Mouse (Mus musculus) liver, embryonic 13.5 days (tissue): ENCODE data around the gene Arvcf. TPM values are rescaled to one million over a fixed set of nuclear protein-coding genes. Genes with fewer than 3 reads are reported as not detected.
A peak's percentile ranks its signal among the peaks of the same experiment; 100 is the strongest.

Source experiments
- ATAC-seq: fragments of 200-750 bp; cut with Nextera tagmentation; 2 replicates; pipeline ENCODE4 v1.8.0; 2017; ENCODE audit warnings: low read depth, mild to moderate bottlenecking, moderate number of reproducible peaks, moderate library complexity
- DNase-seq: peaks from one replicate; pipeline ENCODE4 v3.0.0; 2022
- H3K27ac ChIP-seq: fragments of 300-500 bp; sonication (generic); 2 replicates; pipeline ENCODE4 v1.5.1; 2015; ENCODE audit warnings: moderate library complexity, mild to moderate bottlenecking, inconsistent platforms
- H3K27me3 ChIP-seq: fragments of 300-500 bp; sonication (generic); 2 replicates; pipeline ENCODE4 v1.6.1; 2015; ENCODE audit warnings: mild to moderate bottlenecking, inconsistent platforms
- H3K36me3 ChIP-seq: fragments of 300-500 bp; sonication (generic); 2 replicates; pipeline ENCODE4 v1.6.1; 2015; ENCODE audit warnings: mild to moderate bottlenecking, inconsistent platforms
- H3K4me1 ChIP-seq: fragments of 300-500 bp; sonication (generic); replicated peaks from 2 replicates; pipeline ENCODE4 v1.6.1; 2015; ENCODE audit warnings: inconsistent platforms
- H3K4me2 ChIP-seq: fragments of 300-500 bp; sonication (generic); 2 replicates; pipeline ENCODE4 v1.6.1; 2015; ENCODE audit warnings: inconsistent platforms, mild to moderate bottlenecking, moderate library complexity
- H3K4me3 ChIP-seq: fragments of 300-500 bp; sonication (generic); replicated peaks from 2 replicates; pipeline ENCODE4 v1.5.1; 2015; ENCODE audit warnings: mild to moderate bottlenecking, inconsistent platforms
- H3K9ac ChIP-seq: fragments of 300-500 bp; sonication (generic); 2 replicates; pipeline ENCODE4 v1.6.1; 2015; ENCODE audit warnings: mild to moderate bottlenecking, inconsistent platforms
- H3K9me3 ChIP-seq: fragments of 300-500 bp; sonication (generic); replicated peaks from 2 replicates; pipeline ENCODE4 v1.6.1; 2016; ENCODE audit warnings: inconsistent platforms
- WGBS: fragments of 180-500 bp; shearing (Covaris S2); methylation state at CpG from one replicate; pipeline ENCODE4 v1.1.7; 2015; ENCODE audit not compliant: insufficient replicate concordance; 5-methylcytosine and 5-hydroxymethylcytosine counted together
- polyA plus RNA-seq: library from polyadenylated mRNA; unstranded; fragments of >200 nt; fragmentation: Nextera tagmentation; extraction: Ambion mirVana; gene quantifications from 2 replicates; pipeline ENCODE4 v1.2.1, GENCODE M21; 2015

The Arvcf gene
- polyA plus RNA-seq, 1 experiment from 2014 or later = 7.6 TPM

DNA sequence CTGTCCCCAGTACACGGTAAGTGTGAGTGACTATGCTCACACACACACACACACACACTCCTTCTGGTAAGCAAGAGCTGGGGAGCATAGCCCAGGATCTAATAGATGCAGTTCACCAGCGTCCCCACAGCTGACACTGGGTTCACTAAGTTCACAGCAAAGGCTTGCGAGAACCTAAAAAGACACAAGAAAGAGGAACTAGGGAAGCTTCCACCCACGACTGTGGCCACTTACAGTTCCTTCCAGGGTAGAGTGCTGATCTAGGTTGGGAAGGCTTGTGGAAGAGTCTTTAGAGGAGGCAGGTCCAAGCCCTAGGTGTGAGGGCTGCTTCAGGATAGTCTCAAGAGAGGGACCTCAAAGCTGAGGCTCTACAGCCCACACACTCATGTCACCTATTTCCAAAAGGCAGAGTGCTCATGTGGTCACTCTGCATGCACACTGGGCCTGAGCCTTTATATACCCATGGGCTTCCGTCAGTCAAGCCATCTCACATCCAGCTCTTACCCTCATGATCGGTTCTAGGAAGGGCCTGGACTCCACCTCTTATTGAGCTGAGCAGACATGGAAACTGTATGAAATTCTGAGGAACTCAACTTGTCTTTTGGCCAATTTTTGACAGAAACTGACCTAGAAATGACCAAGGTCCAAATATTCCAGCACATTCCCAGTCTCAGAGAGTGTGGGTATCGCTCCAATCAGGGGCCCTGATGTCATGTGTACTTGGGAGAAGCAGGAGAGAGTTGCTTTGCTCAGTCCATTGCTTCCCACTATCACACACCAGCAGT lies 65.2 kb downstream of the Arvcf start:
- H3K27ac ChIP-seq = peak overlapping the region; percentile 49
- DNase-seq = no peak
- no peak overlapping the region for H3K4me2 ChIP-seq

DNA sequence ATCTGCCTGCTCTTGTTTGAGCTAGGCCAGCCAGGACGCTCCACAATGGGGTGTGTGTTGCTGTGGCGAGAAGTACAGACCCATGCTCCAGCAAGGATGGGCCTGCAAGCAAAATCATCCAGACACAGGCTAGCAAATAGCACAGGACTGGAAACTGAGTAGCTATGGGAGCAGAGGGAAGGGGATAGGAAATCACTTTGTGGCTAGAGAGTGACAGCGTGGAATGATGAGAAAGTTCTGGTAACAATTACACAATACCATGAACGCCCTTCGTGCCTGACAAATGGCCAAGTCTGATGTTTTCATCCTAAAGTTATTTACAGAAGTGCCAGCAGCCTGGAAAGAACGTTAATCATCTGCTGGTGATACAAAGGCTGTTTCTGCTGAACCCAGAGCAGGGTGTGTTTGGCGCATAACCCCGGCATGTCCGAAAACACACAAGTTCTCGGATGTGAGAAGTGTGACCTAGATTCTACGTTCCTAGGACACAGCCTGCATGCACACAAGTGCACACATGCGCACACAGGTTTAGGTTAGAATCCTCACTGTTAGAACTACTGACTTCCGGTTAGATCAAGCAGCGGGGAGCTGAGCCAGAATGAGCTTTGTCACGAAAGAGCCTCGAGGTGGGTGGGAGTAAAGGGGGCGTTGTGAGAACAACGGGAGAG lies 68.2 kb downstream of the Arvcf start:
- Histone ChIP-seq H3K4me2 (no peak overlapping the region), H3K9me3 (no peaks in the 10 kb centered on the region), H3K36me3 (peaks cover 80% of the 10 kb centered on the region), H3K27me3 (no peaks in the 10 kb centered on the region), H3K4me3 (no peak overlapping the region), H3K27ac (peak overlapping the region; percentile 35), H3K4me1 (peaks cover 81% of the 10 kb centered on the region), H3K9ac (no peak overlapping the region)
- DNase-seq = no peak
- no peak for ATAC-seq
- WGBS = 78% methylated on average over 18 of the region's 18 CpGs

More for the DNA sequence above, 65.2 kb downstream of the Arvcf start:
- WGBS = 74% methylated on average over 7 of the region's 7 CpGs
- Histone ChIP-seq H3K36me3 (peaks cover 92% of the 10 kb centered on the region), H3K4me3 (no peak overlapping the region), H3K27me3 (no peaks in the 10 kb centered on the region), H3K4me1 (peaks cover 51% of the 10 kb centered on the region), H3K9ac (no peak overlapping the region), H3K9me3 (no peaks in the 10 kb centered on the region)
- ATAC-seq = no peak

DNA sequence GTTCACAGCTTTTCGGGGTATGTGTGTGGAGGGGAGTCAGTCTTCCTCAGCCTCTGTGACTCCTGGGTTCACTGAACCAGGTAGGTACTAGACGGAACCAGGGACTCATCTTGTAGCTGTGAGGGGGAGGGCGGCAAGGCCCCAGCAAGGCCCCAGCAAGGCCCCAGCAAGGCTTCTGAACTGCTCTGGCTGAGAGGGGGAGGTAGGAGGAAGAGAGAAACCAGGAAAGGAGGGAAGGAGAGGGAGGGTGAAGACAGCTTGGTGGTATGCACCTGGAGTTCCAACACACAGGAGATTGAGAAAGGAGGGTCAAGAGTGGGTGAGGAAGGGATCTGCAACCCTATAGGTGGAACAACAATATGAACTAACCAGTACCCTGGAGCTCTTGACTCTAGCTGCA lies 68.9 kb downstream of the Arvcf start:
- Histone ChIP-seq H3K9ac (no peak overlapping the region), H3K4me3 (no peak overlapping the region), H3K27ac (peak overlapping the region; percentile 35; the same call in 1 of the 2 replicates), H3K27me3 (no peaks in the 10 kb centered on the region), H3K4me1 (peaks cover 81% of the 10 kb centered on the region), H3K4me2 (no peak overlapping the region), H3K9me3 (no peaks in the 10 kb centered on the region), H3K36me3 (peaks cover 79% of the 10 kb centered on the region)
- ATAC-seq (no peak), DNase-seq (no peak)
- 79% methylated on average over 3 of the region's 3 CpGs for WGBS

DNA sequence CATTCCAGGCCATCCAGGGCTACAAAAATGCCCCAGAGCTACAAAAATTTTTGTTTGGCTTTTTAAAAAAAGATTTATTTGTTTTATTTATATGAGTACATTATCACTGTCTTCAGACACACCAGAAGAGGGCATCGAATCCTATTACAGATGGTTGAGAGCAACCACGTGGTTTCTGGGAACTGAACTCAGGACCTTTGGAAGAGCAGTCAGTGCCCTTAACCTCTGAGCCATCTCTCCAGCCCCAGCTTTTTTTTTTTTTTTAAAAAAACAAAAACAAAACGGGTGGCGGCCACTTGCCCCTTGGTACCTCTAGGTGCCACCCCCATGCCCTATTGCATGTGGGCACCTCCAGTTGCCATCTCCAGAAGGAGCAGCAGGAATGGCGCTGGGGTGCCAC lies 69.5 kb downstream of the Arvcf start:
- Histone ChIP-seq H3K36me3 (peaks cover 79% of the 10 kb centered on the region), H3K27ac (peak overlapping the region; percentile 86), H3K4me1 (peaks cover 83% of the 10 kb centered on the region), H3K4me3 (no peak overlapping the region), H3K4me2 (no peak overlapping the region), H3K9ac (0 out of 2 replicates have a peak overlapping the region, but pooled peaks have one; percentile 65), H3K27me3 (no peaks in the 10 kb centered on the region), H3K9me3 (no peaks in the 10 kb centered on the region)
- DNase-seq (no peak), ATAC-seq (no peak)
- WGBS = 83% methylated on average over 5 of the region's 5 CpGs

DNA sequence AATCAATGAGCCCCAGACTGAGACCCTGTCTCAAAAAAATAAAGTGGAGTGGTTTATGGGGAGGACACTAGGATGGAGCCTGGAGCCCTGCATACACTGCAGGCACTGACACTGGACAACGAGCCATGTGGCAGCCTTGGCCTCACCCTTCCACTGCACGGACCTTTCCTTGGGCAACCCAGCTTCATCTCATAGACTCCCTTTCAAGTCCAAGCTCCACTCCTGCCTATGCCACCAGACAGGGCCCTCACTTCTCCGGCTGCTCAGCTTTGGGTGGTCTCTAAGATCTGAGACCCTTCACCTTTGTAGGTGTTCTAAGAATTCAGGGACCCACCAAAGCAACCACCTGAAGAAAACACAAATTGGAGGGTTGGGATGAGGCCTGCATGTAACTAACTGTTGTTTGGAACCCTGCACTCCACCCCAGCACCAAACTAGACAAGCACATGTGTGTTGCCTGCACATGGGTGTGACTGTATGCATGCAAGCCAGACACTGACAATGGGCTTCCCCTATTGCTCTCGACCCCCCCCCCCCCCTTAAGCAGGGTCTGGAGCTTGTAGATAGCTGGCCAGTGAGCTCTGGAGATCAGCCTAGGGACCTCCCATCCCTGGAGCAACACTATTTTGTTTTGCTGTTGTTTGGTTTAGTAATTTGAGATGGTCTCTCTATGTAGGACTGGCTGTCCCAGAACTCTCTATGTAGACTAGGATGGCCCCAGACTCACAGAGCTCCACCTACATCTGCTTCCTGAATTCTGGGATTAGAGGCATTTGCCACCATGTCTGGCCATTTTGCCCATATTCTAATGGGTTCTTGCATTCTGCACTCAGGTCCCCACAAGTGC lies 71.0 kb downstream of the Arvcf start:
- Histone ChIP-seq H3K9me3 (no peaks in the 10 kb centered on the region), H3K4me3 (peak overlapping the region; percentile 16), H3K4me1 (peaks cover 78% of the 10 kb centered on the region), H3K27me3 (no peaks in the 10 kb centered on the region), H3K4me2 (peak overlapping the region; percentile 55), H3K9ac (peak overlapping the region; percentile 65), H3K27ac (peak overlapping the region; percentile 86), H3K36me3 (peaks cover 78% of the 10 kb centered on the region)
- WGBS = 58% methylated on average over 4 of the region's 4 CpGs
- no peak for DNase-seq
- ATAC-seq = peak; percentile 79

DNA sequence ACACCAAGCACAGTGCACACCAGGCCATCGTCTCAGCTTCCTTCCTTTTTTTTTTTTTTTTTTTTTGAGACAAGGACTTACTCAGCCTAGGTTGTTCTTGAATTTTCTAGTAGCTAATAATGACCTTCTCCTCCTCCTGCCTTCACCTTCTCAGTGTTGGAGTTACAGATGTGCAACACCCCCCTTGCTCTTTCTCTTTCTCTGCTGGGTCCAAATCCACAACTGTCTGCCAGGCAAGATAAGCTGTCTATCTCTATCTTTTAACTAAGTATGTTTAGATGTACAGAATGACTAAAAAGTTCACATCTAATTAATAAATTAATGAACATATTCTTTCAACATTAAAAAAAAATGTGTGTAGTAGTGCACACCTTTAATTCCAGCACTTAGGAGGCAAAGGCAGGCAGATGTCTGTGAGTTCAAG lies 71.6 kb downstream of the Arvcf start:
- H3K9me3 ChIP-seq = no peaks in the 10 kb centered on the region
- H3K9ac ChIP-seq = peak overlapping the region; percentile 65
- 20% methylated on average over 1 of the region's 1 CpGs for WGBS
- peak overlapping the region; percentile 55 for H3K4me2 ChIP-seq
- H3K4me1 ChIP-seq = peaks cover 82% of the 10 kb centered on the region
- H3K4me3 ChIP-seq = peak overlapping the region; percentile 16
- DNase-seq (no peak), ATAC-seq (peak; percentile 64)
- no peaks in the 10 kb centered on the region for H3K27me3 ChIP-seq
- H3K27ac ChIP-seq = peak overlapping the region; percentile 86
- peaks cover 77% of the 10 kb centered on the region for H3K36me3 ChIP-seq

DNA sequence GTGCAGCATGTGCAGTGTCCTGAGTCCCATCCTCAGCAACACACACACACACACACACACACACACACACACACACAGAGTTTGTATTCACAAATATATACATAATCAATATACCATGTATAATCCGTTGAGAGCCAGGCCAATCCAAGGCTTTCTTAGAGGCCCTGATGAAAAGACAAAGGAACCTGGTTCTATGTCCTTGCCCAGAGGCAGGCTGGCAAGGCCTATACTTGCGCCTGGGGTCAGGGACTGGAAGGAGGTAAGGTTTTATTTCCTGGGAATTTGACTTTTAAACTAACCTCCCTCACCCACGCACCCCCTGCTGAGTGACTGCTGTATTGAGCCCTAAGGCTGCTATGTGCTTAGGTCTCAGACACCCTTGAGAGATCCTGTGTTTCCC lies 72.6 kb downstream of the Arvcf start:
- H3K9me3 ChIP-seq = no peaks in the 10 kb centered on the region

DNA sequence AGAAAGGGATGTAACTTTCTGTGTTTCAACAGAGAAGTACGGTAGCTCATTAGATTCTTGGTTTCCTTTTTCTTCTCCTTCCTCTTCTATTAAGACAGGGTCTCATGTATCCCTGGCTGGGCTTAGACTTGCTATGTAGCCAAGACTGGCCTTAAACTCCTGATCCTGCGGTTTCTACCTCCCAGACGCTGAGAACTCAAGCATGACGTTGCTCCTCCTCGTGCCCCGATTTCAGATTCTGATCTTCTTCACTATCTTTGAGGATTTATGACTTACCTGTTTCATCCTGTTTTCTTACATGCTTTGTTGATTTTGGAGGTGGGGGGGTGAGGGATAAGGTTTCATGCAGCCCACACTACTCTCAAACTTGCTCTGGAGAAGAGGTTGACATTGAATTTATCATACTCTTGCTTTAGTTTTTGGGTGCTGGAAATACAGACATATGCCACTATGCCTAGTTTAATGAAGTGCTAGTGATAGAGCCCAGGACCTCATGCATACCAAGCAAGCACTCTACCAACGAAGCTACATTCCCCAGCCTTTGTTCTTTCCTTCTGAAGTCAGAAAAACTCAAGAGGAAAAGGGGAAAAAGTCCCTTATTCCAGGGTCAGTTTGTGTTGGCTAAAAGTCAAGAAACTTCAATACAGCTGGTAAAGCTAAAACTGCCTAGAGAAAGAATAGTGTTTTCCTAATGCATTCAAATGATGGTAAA lies 75.4 kb downstream of the Arvcf start:
- Histone ChIP-seq H3K36me3 (peaks cover 47% of the 10 kb centered on the region), H3K27me3 (no peaks in the 10 kb centered on the region), H3K9ac (peak overlapping the region; percentile 93; the same call in 1 of the 2 replicates), H3K27ac (peak overlapping the region; percentile 97), H3K4me1 (peaks cover 87% of the 10 kb centered on the region), H3K4me2 (peak overlapping the region; percentile 91), H3K9me3 (no peaks in the 10 kb centered on the region), H3K4me3 (peak overlapping the region; percentile 82)
- ATAC-seq (no peak), DNase-seq (no peak)
- 85% methylated on average over 7 of the region's 7 CpGs for WGBS

More for the DNA sequence above, 72.6 kb downstream of the Arvcf start:
- ATAC-seq = no peak
- Histone ChIP-seq H3K4me1 (peaks cover 88% of the 10 kb centered on the region), H3K27ac (peak overlapping the region; percentile 86), H3K9ac (peak overlapping the region; percentile 48; the same call in 1 of the 2 replicates), H3K27me3 (no peaks in the 10 kb centered on the region), H3K36me3 (peaks cover 70% of the 10 kb centered on the region), H3K4me2 (peak overlapping the region; percentile 55), H3K4me3 (no peak overlapping the region)
- 76% methylated on average over 3 of the region's 3 CpGs for WGBS
- DNase-seq = no peak

DNA sequence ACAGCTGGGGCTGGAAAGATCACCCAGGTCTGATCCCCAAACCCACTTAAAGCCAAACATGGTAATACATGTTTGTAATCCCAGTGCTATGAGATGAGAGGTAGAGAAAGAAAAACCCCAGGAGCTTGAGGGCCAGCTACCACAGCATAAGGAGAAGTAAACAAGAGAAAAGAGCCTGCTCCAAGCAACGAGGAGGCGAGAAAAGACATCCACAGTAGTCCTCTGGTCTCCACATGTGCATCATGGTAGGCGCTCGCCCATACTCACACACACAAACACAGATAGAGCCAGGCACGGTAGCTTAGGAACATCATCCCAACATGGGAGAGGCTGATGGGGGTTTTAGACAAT lies 75.9 kb downstream of the Arvcf start:
- peak overlapping the region; percentile 91 for H3K4me2 ChIP-seq
- WGBS = 89% methylated on average over 5 of the region's 5 CpGs
- DNase-seq (no peak), ATAC-seq (no peak)
- peak overlapping the region; percentile 97 for H3K27ac ChIP-seq
- no peaks in the 10 kb centered on the region for H3K9me3 ChIP-seq
- H3K36me3 ChIP-seq = peaks cover 44% of the 10 kb centered on the region
- H3K4me1 ChIP-seq = peaks cover 83% of the 10 kb centered on the region
- no peaks in the 10 kb centered on the region for H3K27me3 ChIP-seq
- H3K4me3 ChIP-seq = peak overlapping the region; percentile 82
- H3K9ac ChIP-seq = peak overlapping the region; percentile 93

DNA sequence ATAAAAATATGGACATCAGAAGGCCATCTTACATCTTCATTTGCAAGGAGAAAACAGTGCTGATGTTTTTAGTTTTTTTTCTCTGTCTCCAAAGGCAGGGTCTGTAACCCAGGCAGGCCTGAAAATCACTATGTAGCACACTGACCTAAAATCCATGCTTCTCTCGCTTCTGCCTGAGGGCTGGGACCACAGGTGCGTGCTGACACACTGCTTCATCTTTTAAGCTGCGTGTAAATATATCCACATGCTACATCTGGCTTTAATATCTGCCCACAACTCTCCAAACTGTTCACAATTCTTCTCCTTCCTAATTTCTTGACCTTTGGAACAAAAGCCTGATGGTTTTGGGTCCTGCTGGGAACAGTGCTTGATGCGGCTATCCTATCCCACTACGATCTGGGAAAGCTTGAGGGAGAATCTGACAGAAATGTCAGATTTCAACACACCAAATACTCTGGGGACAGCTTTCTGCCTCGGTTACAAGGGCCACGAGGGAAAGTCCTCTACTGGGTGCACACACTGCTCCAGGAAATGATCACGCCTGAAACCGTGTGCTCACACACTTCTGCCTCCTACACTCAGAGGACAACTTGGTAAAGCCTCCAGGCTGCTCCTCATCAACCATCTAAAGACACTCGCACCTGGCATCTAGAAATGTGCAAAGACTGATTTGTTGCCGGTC lies 76.5 kb downstream of the Arvcf start:
- H3K27me3 ChIP-seq = no peaks in the 10 kb centered on the region
- no peaks in the 10 kb centered on the region for H3K9me3 ChIP-seq
- H3K4me3 ChIP-seq = peak overlapping the region; percentile 82
- peaks cover 77% of the 10 kb centered on the region for H3K4me1 ChIP-seq
- ATAC-seq = no peak
- peak overlapping the region; percentile 93 for H3K9ac ChIP-seq
- peaks cover 44% of the 10 kb centered on the region for H3K36me3 ChIP-seq
- peak overlapping the region; percentile 97 for H3K27ac ChIP-seq
- peak overlapping the region; percentile 91 for H3K4me2 ChIP-seq
- 63% methylated on average over 11 of the region's 11 CpGs for WGBS
- DNase-seq = no peak
